Mouse (Mus musculus) cerebellum, postnatal 10 days (tissue): ENCODE measurements around the gene Mllt11.

Experiments
- DNase-seq, 2 experiments: peaks; one replicate each; pipeline ENCODE4 v3.0.0; 2021; ENCODE audit warnings: mixed read lengths in 2 of 2

Gene Mllt11

DNA sequence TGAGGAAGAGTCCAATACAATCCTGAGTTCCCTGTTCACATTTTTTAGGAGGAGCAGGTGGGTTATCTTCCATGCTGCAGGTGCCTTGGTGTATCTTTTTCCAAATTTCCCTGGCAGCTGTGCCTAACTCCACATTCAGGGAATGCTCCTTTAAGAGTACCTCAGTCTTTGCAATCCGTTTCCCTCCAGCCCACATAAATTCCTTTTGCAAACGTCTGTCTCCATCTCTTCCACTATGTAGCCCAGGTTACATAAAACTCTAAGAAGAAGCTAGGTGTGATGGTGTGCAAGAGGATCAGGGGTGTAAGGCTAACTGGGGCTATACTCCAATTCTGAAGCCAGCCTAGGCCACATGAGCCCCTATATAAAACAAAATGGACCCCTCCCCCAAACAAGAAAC, 11.1 kb upstream of the Mllt11 start:
- DNase-seq: no peak

DNA sequence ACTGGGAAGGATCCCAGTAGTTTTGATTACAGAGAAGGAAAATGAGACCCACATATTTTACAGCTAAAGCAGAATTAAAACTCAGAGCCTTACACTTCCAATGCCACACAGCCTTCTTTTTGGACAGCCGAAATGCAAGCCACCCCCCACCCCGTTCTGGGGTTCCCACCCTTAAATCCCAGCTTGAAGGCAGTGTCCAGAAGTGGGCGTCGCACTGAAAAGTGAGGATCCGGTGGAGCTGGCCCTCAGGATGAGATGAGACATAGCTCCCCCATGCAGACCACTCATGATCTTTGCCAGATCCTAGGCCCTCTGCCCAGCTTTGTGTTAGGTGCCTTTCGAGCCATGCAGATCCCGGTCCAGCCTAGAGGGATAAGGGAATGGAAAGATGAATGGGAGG, 9.5 kb upstream of the Mllt11 start, which contains the start of gene Gm128:
Gene Gm128, minus strand, starts transcription at position 101 of the 400 bp plus-strand sequence.
- DNase-seq: no peak

DNA sequence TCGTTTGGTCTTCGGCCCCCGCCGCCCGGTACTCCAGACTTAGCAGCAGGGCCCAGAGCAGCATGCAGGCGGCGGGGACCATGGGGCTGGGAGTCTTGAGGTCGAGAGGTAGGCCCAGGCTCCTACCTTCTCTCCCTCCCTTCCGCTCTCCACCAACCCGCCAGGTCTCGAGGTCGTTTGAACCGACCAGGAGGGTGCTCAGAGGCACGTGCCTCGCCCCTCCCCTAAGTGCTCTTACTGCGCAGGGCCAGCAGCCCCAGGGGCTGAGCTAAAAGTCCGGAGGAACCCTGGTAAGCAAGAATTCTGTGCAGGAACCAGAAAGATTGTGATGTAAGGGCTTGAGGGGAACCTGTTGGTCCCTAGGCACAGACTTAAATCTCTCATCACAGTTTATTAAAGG, 8.9 kb upstream of the Mllt11 start:
- no peak for DNase-seq

DNA sequence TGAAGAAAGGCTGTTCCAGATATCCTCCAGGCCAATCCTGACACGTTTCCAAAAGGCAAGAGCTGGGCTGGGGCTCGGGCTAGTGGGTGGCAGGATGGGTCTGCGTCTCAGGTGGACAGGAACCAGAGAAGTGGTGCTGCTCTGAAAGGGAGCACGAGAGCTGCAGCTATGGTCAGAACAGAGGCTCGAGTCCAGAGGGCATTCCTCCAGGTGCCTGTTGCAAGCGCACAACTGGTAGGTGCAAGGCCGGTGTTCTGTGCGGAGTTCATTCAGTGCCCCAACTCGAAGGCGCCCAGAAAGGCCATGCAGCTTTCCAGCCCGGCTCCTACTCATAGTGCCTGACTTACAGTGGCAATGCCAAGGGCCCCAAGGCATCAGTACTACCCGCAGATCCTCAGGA, 8.0 kb upstream of the Mllt11 start:
- no peak for DNase-seq

DNA sequence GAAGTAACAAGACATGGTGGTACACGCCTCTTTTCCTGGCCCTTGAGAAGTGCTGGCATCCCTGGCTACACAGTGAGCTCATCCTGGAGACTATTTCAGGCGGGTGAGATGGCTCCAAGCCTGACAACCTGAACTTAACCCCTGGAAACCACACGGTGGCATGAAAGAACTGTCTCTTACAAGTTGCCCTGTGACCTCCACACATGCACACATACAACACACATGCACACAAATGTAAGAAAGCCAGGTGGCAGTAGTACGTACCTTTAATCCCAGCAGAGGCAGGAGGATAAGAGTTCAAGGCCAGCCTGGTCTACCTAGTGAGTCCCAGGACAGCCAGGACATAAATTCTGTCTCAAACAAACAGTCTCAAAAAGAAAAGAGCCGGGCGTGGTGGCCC, 7.1 kb upstream of the Mllt11 start:
- no peak for DNase-seq

- DNase-seq: no peak
Measured at GRCm38 (mm10) chr3:95237541-95238099, 5.6 kb upstream of the Mllt11 start.

- no peak for DNase-seq
Measured at GRCm38 (mm10) chr3:95235386-95236301, 3.7 kb upstream of the Mllt11 start.

DNA sequence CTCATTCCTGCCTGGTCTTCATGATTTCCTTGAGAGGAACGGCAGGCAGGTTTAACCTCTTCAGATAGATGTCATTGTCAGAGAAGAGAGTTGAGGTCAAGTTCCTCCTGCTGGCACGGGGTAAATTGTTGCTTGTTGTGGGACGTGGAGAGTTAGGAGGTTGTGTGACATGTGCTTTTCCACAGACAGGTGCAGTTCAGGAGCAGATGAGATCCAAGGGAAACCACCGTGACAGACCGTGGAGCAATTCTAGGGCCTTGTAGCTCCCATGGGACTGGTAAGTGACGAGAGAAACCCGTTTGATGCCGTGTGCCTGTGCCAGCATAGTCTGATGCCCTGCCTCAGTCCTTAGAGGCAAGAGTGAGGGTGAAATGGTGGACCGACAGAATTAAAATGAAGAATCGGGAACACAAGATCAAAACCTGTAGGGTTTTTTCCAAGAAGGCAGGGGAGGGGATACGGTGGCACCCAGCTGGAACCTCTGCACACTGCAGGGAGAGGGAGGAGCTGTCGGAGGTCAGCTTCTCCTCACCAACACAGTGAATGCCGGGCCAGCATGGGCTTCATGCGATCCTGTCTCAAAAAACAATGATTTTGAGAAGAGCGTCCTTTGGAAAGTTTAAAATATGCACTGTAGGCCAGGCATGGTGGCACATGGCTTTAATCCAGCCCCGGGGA, 1.5 kb upstream of the Mllt11 start:
- DNase-seq: no peak

DNA sequence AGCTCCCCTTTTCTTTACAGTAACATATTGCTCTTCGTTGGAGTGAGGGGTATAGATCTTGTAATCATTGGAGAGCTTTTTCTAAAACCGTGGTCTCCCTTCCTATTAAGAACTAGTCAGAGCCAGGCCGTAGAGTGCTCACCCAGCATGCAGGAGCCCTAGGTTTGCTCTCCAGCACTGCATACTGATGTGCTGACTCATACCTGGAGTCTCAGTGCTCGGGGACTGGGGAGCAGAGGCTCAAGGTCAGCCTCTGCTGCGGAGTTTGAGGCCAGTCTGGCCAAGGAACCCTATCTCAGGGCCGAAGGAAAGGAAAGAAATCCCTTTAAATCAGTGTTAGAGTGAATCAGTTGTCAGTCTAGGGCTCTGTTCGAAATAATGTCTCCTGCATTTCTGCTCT, 800 bp upstream of the Mllt11 start:
- no peak for DNase-seq

DNA sequence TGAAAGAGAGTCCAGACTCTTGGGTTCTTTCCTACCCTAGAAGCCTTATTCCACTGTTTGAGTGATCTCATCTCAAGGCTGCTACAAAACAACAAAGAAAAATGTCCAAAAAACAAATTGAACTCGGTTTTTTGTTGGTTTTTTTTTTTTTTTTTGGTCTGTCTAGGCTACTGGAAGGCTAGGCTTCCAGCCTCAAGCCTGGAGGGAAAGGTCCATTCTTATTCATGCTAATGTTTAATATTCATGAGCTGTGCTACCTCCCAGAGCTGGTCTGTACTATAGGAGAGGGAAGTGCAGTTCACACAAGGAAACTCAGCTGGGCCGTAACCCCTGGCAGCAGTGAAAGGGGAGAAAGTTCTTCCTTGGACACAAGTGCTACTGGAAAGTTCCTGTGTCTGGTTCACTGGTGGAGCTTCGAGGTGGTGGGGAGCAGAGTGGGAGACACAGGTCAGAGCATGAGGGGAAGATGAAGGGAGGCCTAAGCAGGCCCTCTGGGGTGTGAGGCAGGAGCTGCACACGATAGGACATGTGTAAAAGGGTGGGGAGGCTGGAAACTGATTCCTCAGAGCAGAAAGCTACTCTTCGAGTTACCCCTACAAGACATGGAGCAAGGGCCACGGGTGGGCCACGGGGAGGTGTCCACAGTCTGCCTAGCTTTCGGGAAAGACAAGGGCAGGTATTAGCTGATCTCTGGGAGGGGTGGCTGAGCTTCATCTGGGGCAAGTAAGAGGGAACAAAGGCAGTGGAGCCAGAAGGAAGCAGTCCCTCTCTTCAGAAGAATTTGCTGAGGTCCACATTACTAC, 1.3 kb downstream of the Mllt11 start:
- DNase-seq: no peak

- DNase-seq: peak; percentile 49 to 61
Measured at GRCm38 (mm10) chr3:95229781-95230494, 2.0 kb downstream of the Mllt11 start.

- peak; percentile 81 to 82 for DNase-seq
Measured at GRCm38 (mm10) chr3:95228894-95229780, 2.8 kb downstream of the Mllt11 start.

DNA sequence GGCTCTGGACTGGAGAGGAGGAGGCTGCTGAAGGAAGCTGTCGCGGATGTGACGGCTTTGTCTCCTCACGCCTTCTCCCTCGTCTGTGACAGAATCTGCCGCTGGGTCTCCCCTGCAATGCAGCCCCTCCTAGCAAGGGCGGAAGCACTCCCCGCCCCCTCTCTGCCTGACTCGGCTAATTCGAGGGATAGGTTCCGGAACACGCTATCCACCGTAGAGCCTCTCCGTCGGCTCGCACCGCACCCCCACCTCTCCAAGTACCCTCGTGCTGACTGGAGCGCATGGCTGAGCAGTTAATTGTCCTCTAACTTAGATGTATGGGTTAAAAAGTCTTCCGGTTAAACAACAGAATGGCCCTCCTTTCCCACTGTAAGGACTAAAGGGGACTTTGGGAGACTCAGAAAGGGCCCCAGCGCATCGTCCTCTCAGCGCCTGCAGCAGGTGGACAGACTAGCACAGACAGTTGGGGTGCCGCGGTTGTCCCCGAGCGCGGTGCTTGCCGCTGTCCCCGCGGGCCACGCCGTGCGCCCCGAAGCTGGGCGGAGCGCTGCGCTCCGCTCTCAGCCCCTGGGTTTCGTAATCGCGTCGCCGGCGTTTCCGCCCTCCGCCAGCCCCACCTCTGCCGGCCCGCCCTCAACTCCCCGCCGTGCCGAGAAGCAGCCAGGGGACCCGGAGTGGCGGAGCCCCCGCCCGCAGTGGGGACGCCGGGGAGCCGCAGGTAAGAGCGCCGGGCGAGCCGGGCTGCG, 3.6 kb downstream of the Mllt11 start, which contains the start of gene Cdc42se1:
Gene Cdc42se1, plus strand, starts transcription at position 585 of the 746 bp plus-strand sequence.
- DNase-seq: peak; percentile 91 to 95

DNA sequence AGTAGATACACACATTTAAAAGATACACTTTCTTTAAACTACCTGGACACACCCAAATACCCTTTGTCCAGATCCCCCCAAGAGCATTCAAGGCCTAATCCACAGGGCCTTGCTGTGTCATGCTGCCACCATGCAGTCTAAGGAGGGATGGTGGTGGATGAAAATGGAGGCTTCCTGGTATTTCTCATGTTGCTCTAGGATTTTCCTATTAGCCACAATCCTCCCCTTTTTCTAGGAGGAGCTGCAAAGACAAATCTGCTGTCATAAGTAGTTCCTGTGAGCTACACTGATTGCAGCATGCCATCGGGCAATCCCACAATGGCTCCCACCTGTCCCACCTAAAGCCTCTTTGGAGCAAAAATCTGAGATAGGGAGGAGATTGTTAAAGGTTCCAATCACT, 4.8 kb downstream of the Mllt11 start:
- peak in 1 of 2 experiments; percentile 40 for DNase-seq

GRCm38 (mm10) chr3:95224295-95224694, 7.7 kb downstream of the Mllt11 start:
- no peak for DNase-seq

- no peak for DNase-seq
Measured at GRCm38 (mm10) chr3:95223041-95223440, 8.9 kb downstream of the Mllt11 start.

DNA sequence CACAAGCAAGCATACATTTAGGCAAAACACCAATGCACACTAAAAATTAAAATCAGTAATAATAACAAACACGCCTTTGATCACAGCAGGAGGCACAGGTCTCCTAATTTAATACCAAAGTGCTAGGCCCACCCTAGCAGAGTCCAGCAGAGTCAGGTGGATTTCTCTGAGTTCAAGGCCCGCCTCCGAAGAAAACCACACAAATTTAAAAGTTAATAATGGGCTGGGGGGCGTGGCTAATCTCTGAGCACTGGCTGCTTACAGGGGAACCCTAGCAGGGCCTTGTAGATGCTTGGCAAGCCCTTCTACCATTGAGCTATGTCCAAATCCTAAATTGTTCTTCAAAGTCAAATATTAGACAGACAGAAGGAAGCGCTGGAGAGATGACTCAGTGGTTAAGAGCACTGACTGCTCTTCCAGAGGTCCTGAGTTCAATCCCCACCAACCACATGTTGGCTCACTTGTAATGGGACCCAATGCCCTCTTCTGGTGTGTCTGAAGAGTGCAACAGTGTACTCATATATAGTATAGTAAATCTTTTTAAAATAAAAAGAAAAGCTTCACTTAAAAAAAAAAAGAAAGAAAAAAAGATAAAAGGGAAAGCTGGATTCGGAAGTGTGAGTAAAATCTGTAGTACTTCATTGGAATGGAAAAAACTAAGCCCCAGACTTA, 13.4 kb downstream of the Mllt11 start:
- peak; percentile 22 to 34 for DNase-seq

- peak; percentile 97 for DNase-seq
Measured at GRCm38 (mm10) chr3:95217255-95218134, 14.5 kb downstream of the Mllt11 start, which contains the start of gene Gabpb2. TSS of gene Gabpb2 (minus strand) at chr3:95217916.
